Comparison of ENCODE assay signal across 8 mouse cellular contexts in genomic region chr12:118457493-118458408, GRCm38 (mm10).
DNase-seq lines count a peak whose midpoint lies in the region; ATAC-seq and TF ChIP-seq lines count a peak whose summit lies in the region.

No protein-coding gene starts in this region.

- H3K4me1 ChIP-seq in embryonic facial prominence, embryonic 13.5 days: 0 out of 2 replicates have a peak, but pooled peaks cover 5% of the 10 kb centered on the region
- H3K4me1 ChIP-seq in liver, embryonic 15.5 days (replicated peaks): no peaks in the 10 kb centered on the region
- H3K4me1 ChIP-seq in neural tube, embryonic 14.5 days (ENCODE audit: control insufficient read depth, insufficient read depth, low read length): 0 out of 2 replicates have a peak, but pooled peaks cover 3% of the 10 kb centered on the region

- DNase-seq in adrenal gland, postnatal 36 days: peak; percentile 48 to 54
- DNase-seq in heart, postnatal 10 days: peak; percentile 59 to 76
- DNase-seq in kidney, postnatal 4 days: peak; percentile 83 to 84
- peak; percentile 37 to 51 for DNase-seq in thymus, postnatal 36 days

- TF ChIP-seq CTCF in C2C12 (IDR thresholded peaks at IDR 0.05; ENCODE audit: control insufficient read depth, insufficient read depth, insufficient read length): peak; percentile 90

- H3K27me3 ChIP-seq in C2C12 (ENCODE audit: control insufficient read depth, insufficient read depth, insufficient read length): peaks cover 5% of the 10 kb centered on the region
- H3K27me3 ChIP-seq in embryonic facial prominence, embryonic 13.5 days: peaks cover 56% of the 10 kb centered on the region
- H3K27me3 ChIP-seq in liver, embryonic 15.5 days: peaks cover 26% of the 10 kb centered on the region
- peaks cover 28% of the 10 kb centered on the region for H3K27me3 ChIP-seq in neural tube, embryonic 14.5 days (ENCODE audit: control insufficient read depth, insufficient read depth, low read length)

- H3K79me2 ChIP-seq in C2C12 (ENCODE audit: control insufficient read depth, insufficient read depth): no peaks in the 10 kb centered on the region

- H3K9ac ChIP-seq in embryonic facial prominence, embryonic 13.5 days: no peak overlapping the region
- H3K9ac ChIP-seq in liver, embryonic 15.5 days: no peak overlapping the region
- no peak overlapping the region for H3K9ac ChIP-seq in neural tube, embryonic 14.5 days (replicated peaks; ENCODE audit: low read depth, low read length)

- H3K4me2 ChIP-seq in embryonic facial prominence, embryonic 13.5 days: peak overlapping the region; percentile 51
- H3K4me2 ChIP-seq in liver, embryonic 15.5 days: peak overlapping the region; percentile 44
- H3K4me2 ChIP-seq in neural tube, embryonic 14.5 days (ENCODE audit: low read depth, low read length): peak overlapping the region; percentile 29; the same call in 1 of the 2 replicates

- intact Hi-C loops in heart, postnatal 10 days (cut with DNase I): loop anchor here (1.0 to 10.0 kb wide), 3 partner anchors 398 to 464 kb away; no protein-coding TSS in a partner anchor

- H3K36me3 ChIP-seq in C2C12 (ENCODE audit: control insufficient read depth, insufficient read depth): no peaks in the 10 kb centered on the region
- H3K36me3 ChIP-seq in embryonic facial prominence, embryonic 13.5 days: no peaks in the 10 kb centered on the region
- no peaks in the 10 kb centered on the region for H3K36me3 ChIP-seq in liver, embryonic 15.5 days (replicated peaks)
- no peaks in the 10 kb centered on the region for H3K36me3 ChIP-seq in neural tube, embryonic 14.5 days (ENCODE audit: control insufficient read depth, insufficient read depth, low read length)

- no peak overlapping the region for H3K4me3 ChIP-seq in C2C12 (ENCODE audit: insufficient read depth, poor library complexity, severe bottlenecking)
- H3K4me3 ChIP-seq in embryonic facial prominence, embryonic 13.5 days: peak overlapping the region; percentile 22
- H3K4me3 ChIP-seq in liver, embryonic 15.5 days (replicated peaks): no peak overlapping the region
- H3K4me3 ChIP-seq in neural tube, embryonic 14.5 days (ENCODE audit: low read depth, low read length): peak overlapping the region; percentile 12

- ATAC-seq in embryonic facial prominence, embryonic 13.5 days (ENCODE audit: insufficient number of reproducible peaks, insufficient read depth, low FRiP score, low TSS enrichment, low read depth): no peak
- no peak for ATAC-seq in liver, embryonic 15.5 days (ENCODE audit: insufficient read depth)
- peak; percentile 93 for ATAC-seq in neural tube, embryonic 14.5 days (ENCODE audit: low read depth)

- 10% methylated on average over 36 of the region's 36 CpGs for WGBS in embryonic facial prominence, embryonic 13.5 days
- WGBS in liver, embryonic 15.5 days (ENCODE audit: insufficient replicate concordance): 8% methylated on average over 36 of the region's 36 CpGs
- 11% methylated on average over 36 of the region's 36 CpGs for WGBS in neural tube, embryonic 14.5 days

- peaks cover 3% of the 10 kb centered on the region; the same call in 1 of the 2 replicates for H3K9me3 ChIP-seq in embryonic facial prominence, embryonic 13.5 days
- H3K9me3 ChIP-seq in liver, embryonic 15.5 days (replicated peaks): no peaks in the 10 kb centered on the region
- no peaks in the 10 kb centered on the region for H3K9me3 ChIP-seq in neural tube, embryonic 14.5 days (ENCODE audit: control insufficient read depth, low read length)

- no peak overlapping the region for H3ac ChIP-seq in C2C12 (ENCODE audit: control insufficient read depth, insufficient read length, low read depth)

- no peaks in the 10 kb centered on the region for H3K79me3 ChIP-seq in C2C12 (ENCODE audit: low read depth)

- H3K27ac ChIP-seq in embryonic facial prominence, embryonic 13.5 days: no peak overlapping the region
- H3K27ac ChIP-seq in liver, embryonic 15.5 days (replicated peaks): no peak overlapping the region
- H3K27ac ChIP-seq in neural tube, embryonic 14.5 days (ENCODE audit: low read depth, low read length): no peak overlapping the region

TF ChIP-seq in C2C12, 6 proteins besides CTCF, POLR2A, EP300 and RAD21:
- TF ChIP-seq MAX (IDR thresholded peaks at IDR 0.05): no peak
- TF ChIP-seq CEBPB (IDR thresholded peaks at IDR 0.05; ENCODE audit: low read depth): no peak
- no peak for TF ChIP-seq USF1 (IDR thresholded peaks at IDR 0.05; ENCODE audit: low read depth)
TF ChIP-seq in C2C12: peak in this region for 0.

Comparison
In these comparisons a context has a peak if more than half of its experiments do, and no peak if none do; other contexts are left out.
1. H3K4me3 ChIP-seq: peak in embryonic facial prominence, embryonic 13.5 days (single experiment) and neural tube, embryonic 14.5 days (single experiment); none in C2C12 (single experiment) and liver, embryonic 15.5 days (single experiment).
2. Peak in every context shown above with its lines, with median percentiles within 50 percentile points of each other: DNase-seq and H3K4me2 ChIP-seq.